Mouse (Mus musculus): Measurements from ENCODE around the gene Gm10272.

DNA sequence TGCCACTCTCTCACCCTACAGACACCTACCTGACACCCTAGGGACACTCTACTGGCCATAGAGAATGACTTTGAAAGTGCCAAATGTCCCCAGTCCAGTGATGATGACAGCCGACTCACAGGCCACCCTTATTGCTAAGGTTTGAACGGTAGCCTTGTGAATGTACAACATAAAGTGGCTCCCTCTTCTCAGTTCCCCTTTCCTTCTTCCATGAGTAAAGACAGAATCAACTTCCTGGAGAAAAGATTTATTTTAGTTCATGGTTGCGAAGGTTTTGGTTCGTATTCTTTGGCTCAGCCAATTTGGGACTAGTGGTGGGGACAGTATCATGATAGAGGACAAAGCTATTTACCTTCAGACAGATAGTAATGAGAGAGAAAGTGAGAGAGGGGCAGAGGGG is 32.5 kb downstream of the Gm10272 start:
- no peak for TF ChIP-seq EP300 (IDR thresholded peaks at IDR 0.05; ENCODE audit: low read depth)
- TF ChIP-seq CTCF (IDR thresholded peaks at IDR 0.05; ENCODE audit: low read depth), result no peak
